Mouse (Mus musculus): ENCODE data around the gene Dock1.

Gene Dock1

GRCm38 (mm10) chr7:134695431-134695830 is 25.0 kb downstream of the Dock1 start:
- no peak for DNase-seq (ENCODE audit: low spot score)

- DNase-seq (ENCODE audit: low spot score), result no peak
Measured at GRCm38 (mm10) chr7:134696126-134696979, 25.9 kb downstream of the Dock1 start.

- no peak for DNase-seq (ENCODE audit: low spot score)
Measured at GRCm38 (mm10) chr7:134697479-134697878, 27.0 kb downstream of the Dock1 start.

- no peak for DNase-seq (ENCODE audit: low spot score)
Measured at GRCm38 (mm10) chr7:134698246-134698645, 27.8 kb downstream of the Dock1 start.

- no peak for DNase-seq (ENCODE audit: low spot score)
Measured at GRCm38 (mm10) chr7:134700001-134700400, 29.5 kb downstream of the Dock1 start.

- no peak for DNase-seq (ENCODE audit: low spot score)
Measured at GRCm38 (mm10) chr7:134702481-134702880, 32.0 kb downstream of the Dock1 start.

GRCm38 (mm10) chr7:134703704-134704103 is 33.2 kb downstream of the Dock1 start:
- peak; percentile 15 for DNase-seq (ENCODE audit: low spot score)

GRCm38 (mm10) chr7:134709226-134709853 is 38.9 kb downstream of the Dock1 start:
- DNase-seq (ENCODE audit: low spot score), result no peak

GRCm38 (mm10) chr7:134711576-134711975 is 41.1 kb downstream of the Dock1 start:
- DNase-seq (ENCODE audit: low spot score), result no peak

- no peak for DNase-seq (ENCODE audit: low spot score)
Measured at GRCm38 (mm10) chr7:134719406-134719805, 49.0 kb downstream of the Dock1 start.

- DNase-seq (ENCODE audit: low spot score), result no peak
Measured at GRCm38 (mm10) chr7:134722361-134722760, 51.9 kb downstream of the Dock1 start.

- DNase-seq (ENCODE audit: low spot score), result no peak
Measured at GRCm38 (mm10) chr7:134722955-134723354, 52.5 kb downstream of the Dock1 start.

GRCm38 (mm10) chr7:134723509-134723908 is 53.1 kb downstream of the Dock1 start:
- no peak for DNase-seq (ENCODE audit: low spot score)

GRCm38 (mm10) chr7:134724841-134725240 is 54.4 kb downstream of the Dock1 start:
- no peak for DNase-seq (ENCODE audit: low spot score)

GRCm38 (mm10) chr7:134725551-134726529 is 55.4 kb downstream of the Dock1 start:
- no peak for DNase-seq (ENCODE audit: low spot score)

GRCm38 (mm10) chr7:134726530-134727258 is 56.2 kb downstream of the Dock1 start:
- no peak for DNase-seq (ENCODE audit: low spot score)

- DNase-seq (ENCODE audit: low spot score), result no peak
Measured at GRCm38 (mm10) chr7:134729348-134729747, 58.9 kb downstream of the Dock1 start.

- no peak for DNase-seq (ENCODE audit: low spot score)
Measured at GRCm38 (mm10) chr7:134730406-134731126, 60.1 kb downstream of the Dock1 start.

- no peak for DNase-seq (ENCODE audit: low spot score)
Measured at GRCm38 (mm10) chr7:134747059-134747458, 76.6 kb downstream of the Dock1 start.

- no peak for DNase-seq (ENCODE audit: low spot score)
Measured at GRCm38 (mm10) chr7:134748376-134748775, 77.9 kb downstream of the Dock1 start.

- DNase-seq (ENCODE audit: low spot score), result no peak
Measured at GRCm38 (mm10) chr7:134749613-134750012, 79.2 kb downstream of the Dock1 start.

Measured in ovary, postnatal 36 days (tissue).